Mouse (Mus musculus) liver, embryonic 14.5 days (tissue): ENCODE results near the gene Lrrc10.

Experiments
- CTCF ChIP-seq: IDR thresholded peaks from 2 replicates; pipeline ENCODE4 v1.5.1; 2016; ENCODE audit warnings: antibody characterized with exemption, low read depth, control low read depth
- EP300 ChIP-seq: IDR thresholded peaks from 2 replicates; pipeline ENCODE4 v1.6.1; 2016; ENCODE audit warnings: antibody characterized with exemption, low read depth

DNA sequence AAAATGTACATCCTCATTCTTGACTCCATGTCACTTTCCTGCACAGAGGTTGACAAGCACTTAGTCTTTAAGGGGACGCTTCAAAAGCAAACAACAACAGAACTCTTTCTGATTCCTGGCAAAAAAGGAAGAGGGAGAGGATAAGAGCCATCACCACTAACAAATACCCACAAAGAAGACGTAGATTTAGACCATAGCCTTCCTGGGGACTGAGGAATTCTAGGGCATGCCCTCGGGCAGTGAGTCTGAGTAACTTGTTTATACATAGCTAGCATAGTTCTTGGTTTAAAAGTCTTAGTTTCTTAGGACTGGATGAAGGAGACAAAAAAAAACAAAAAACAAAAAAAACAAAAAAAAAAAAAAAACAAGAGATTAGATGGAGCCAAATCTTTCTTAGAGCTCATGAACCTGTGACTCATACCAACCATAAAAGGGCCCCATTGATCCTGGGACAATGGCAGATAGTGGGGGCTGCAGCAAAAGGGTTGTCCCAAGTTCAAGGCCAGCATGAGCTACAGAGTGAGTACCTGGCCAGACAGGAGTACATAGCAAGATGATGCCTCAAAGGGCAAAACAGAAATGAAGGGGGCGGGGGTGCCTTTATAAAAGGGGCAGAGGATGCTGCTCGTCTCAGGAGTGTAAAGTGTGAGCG, 49.4 kb upstream of the Lrrc10 start:
- TF ChIP-seq CTCF (no peak), EP300 (no peak)
